Mouse (Mus musculus) liver, postnatal 0 days (tissue): ENCODE data around the gene Herpud2.

Experiments
- CTCF ChIP-seq: sonication (generic); IDR thresholded peaks from 2 replicates; pipeline ENCODE4 v1.5.1; 2016; ENCODE audit warnings: antibody characterized with exemption, low read depth
- EP300 ChIP-seq: IDR thresholded peaks from 2 replicates; pipeline ENCODE4 v1.6.1; 2016; ENCODE audit warnings: antibody characterized with exemption, low read depth, mild to moderate bottlenecking

DNA sequence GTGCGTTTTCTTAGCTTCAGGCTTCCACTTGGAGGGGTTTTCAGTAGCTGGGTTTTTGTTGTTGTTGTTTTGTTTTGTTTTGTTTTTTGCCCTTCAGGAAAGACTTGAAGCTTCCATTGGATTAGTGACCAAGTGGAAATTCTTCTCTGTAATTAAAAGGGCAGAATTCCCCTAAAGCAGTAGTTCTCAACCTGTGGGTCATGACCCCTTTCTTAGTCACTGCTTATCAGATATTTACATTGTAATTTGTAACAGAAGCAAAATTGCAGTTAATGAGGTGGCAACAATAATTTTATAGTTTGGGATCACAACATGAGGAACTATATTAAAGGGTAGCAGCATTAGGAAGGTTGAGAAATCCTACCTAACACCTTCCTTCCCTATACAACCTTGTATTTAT is 837 bp upstream of the Herpud2 start:
- TF ChIP-seq EP300 (no peak), CTCF (no peak)
